Mouse (Mus musculus) left cerebral cortex, adult 8-10 months (tissue): ENCODE results near the gene Exoc4. TPM values are rescaled to one million over a fixed set of nuclear protein-coding genes. Genes with fewer than 3 reads are reported as not detected.
A peak's percentile ranks its signal among the peaks of the same experiment; 100 is the strongest.

ENCODE experiments used
- DNase-seq, 2 experiments: peaks; one replicate each; pipeline ENCODE4 v3.0.0; 2022; ENCODE audit warnings: low spot score in 2 of 2
- total RNA-seq, 4 experiments: library from RNA; stranded (reverse); gene quantifications; 2 replicates each; pipeline ENCODE4 v1.2.4; 2022

The Exoc4 gene
- total RNA-seq, 4 experiments from 2014 or later: 76.3 to 80.9 (median 78.7) TPM

- no peak for DNase-seq
Measured at GRCm38 (mm10) chr6:33466168-33466839, 217.4 kb downstream of the Exoc4 start.

- DNase-seq: no peak
Measured at GRCm38 (mm10) chr6:33468480-33468879, 219.6 kb downstream of the Exoc4 start.

GRCm38 (mm10) chr6:33476134-33476533 is 227.2 kb downstream of the Exoc4 start:
- no peak for DNase-seq

- DNase-seq: no peak
Measured at GRCm38 (mm10) chr6:33484568-33484967, 235.7 kb downstream of the Exoc4 start.

GRCm38 (mm10) chr6:33489788-33490187 is 240.9 kb downstream of the Exoc4 start:
- no peak for DNase-seq

GRCm38 (mm10) chr6:33496141-33496855 is 247.4 kb downstream of the Exoc4 start:
- no peak for DNase-seq

- DNase-seq: no peak
Measured at GRCm38 (mm10) chr6:33497348-33497747, 248.5 kb downstream of the Exoc4 start.

GRCm38 (mm10) chr6:33502388-33502787 is 253.5 kb downstream of the Exoc4 start:
- no peak for DNase-seq

- DNase-seq: no peak
Measured at GRCm38 (mm10) chr6:33503381-33503780, 254.5 kb downstream of the Exoc4 start.

- peak in 1 of 2 experiments; percentile 13 for DNase-seq
Measured at GRCm38 (mm10) chr6:33507134-33507533, 258.2 kb downstream of the Exoc4 start.

GRCm38 (mm10) chr6:33515391-33515790 is 266.5 kb downstream of the Exoc4 start:
- DNase-seq: no peak

- DNase-seq: no peak
Measured at GRCm38 (mm10) chr6:33516798-33517197, 267.9 kb downstream of the Exoc4 start.

- DNase-seq: no peak
Measured at GRCm38 (mm10) chr6:33517890-33518410, 269.1 kb downstream of the Exoc4 start.

- DNase-seq: no peak
Measured at GRCm38 (mm10) chr6:33525695-33526366, 276.9 kb downstream of the Exoc4 start.

GRCm38 (mm10) chr6:33540356-33540755 is 291.5 kb downstream of the Exoc4 start:
- no peak for DNase-seq

GRCm38 (mm10) chr6:33542712-33543111 is 293.8 kb downstream of the Exoc4 start:
- DNase-seq: no peak

GRCm38 (mm10) chr6:33551934-33552333 is 303.0 kb downstream of the Exoc4 start:
- DNase-seq: no peak

GRCm38 (mm10) chr6:33560925-33561324 is 312.0 kb downstream of the Exoc4 start:
- DNase-seq: peak in 1 of 2 experiments; percentile 73

GRCm38 (mm10) chr6:33561911-33562310 is 313.0 kb downstream of the Exoc4 start:
- DNase-seq: no peak

GRCm38 (mm10) chr6:33575947-33576346 is 327.1 kb downstream of the Exoc4 start:
- no peak for DNase-seq

GRCm38 (mm10) chr6:33608469-33608868 is 359.6 kb downstream of the Exoc4 start:
- DNase-seq: no peak

- DNase-seq: no peak
Measured at GRCm38 (mm10) chr6:33613978-33614377, 365.1 kb downstream of the Exoc4 start.
